Mouse (Mus musculus) cerebellum, adult 9-11 months (tissue): Measurements from ENCODE around the gene Lrrc25.

ENCODE experiments used
- DNase-seq: peaks from one replicate; pipeline ENCODE4 v3.0.0; 2022

Gene Lrrc25

GRCm38 (mm10) chr8:70649324-70649723, 33.4 kb downstream of the Lrrc25 start:
- DNase-seq: peak; percentile 58

- no peak for DNase-seq
These were observed 34.4 kb downstream of the Lrrc25 start for GRCm38 (mm10) chr8:70650351-70650750.

GRCm38 (mm10) chr8:70653226-70653625, 37.3 kb downstream of the Lrrc25 start:
- DNase-seq: no peak

- no peak for DNase-seq
These were observed 38.2 kb downstream of the Lrrc25 start for GRCm38 (mm10) chr8:70654121-70654520.

- DNase-seq: no peak
These were observed 39.5 kb downstream of the Lrrc25 start for GRCm38 (mm10) chr8:70655469-70655868.

- DNase-seq: no peak
These were observed 40.3 kb downstream of the Lrrc25 start for GRCm38 (mm10) chr8:70656193-70656790.

- no peak for DNase-seq
These were observed 41.3 kb downstream of the Lrrc25 start for GRCm38 (mm10) chr8:70657214-70657613.

GRCm38 (mm10) chr8:70657739-70658138, 41.8 kb downstream of the Lrrc25 start:
- no peak for DNase-seq

- DNase-seq: no peak
These were observed 43.1 kb downstream of the Lrrc25 start for GRCm38 (mm10) chr8:70658897-70659603.

- DNase-seq: peak; percentile 72
These were observed 43.8 kb downstream of the Lrrc25 start for GRCm38 (mm10) chr8:70659604-70660272.

- no peak for DNase-seq
These were observed 44.3 kb downstream of the Lrrc25 start, which contains the start of gene Pgpep1 for GRCm38 (mm10) chr8:70660273-70660725. Gene Pgpep1 (minus strand): TSS chr8:70660388.

- DNase-seq: no peak
These were observed 47.7 kb downstream of the Lrrc25 start for GRCm38 (mm10) chr8:70663691-70664090.

- DNase-seq: no peak
These were observed 48.7 kb downstream of the Lrrc25 start for GRCm38 (mm10) chr8:70664631-70665030.

GRCm38 (mm10) chr8:70665599-70665998, 49.6 kb downstream of the Lrrc25 start:
- no peak for DNase-seq

- no peak for DNase-seq
These were observed 51.1 kb downstream of the Lrrc25 start for GRCm38 (mm10) chr8:70667071-70667470.
